Mouse (Mus musculus) olfactory bulb, adult 2 months (tissue): ENCODE results near the gene Slx4.

Experiments used
- CTCF ChIP-seq: fragments of 200-500 bp; IDR thresholded peaks from 2 replicates; pipeline ENCODE4 v1.5.1; 2012; ENCODE audit warnings: low read depth, mild to moderate bottlenecking, low read length, moderate library complexity; ENCODE audit not compliant: insufficient read depth
- POLR2A ChIP-seq: fragments of 200-500 bp; IDR thresholded peaks from 2 replicates; pipeline ENCODE4 v1.6.1; 2012; ENCODE audit warnings: mild to moderate bottlenecking, low read depth, low read length, moderate library complexity; ENCODE audit not compliant: insufficient read depth

DNA sequence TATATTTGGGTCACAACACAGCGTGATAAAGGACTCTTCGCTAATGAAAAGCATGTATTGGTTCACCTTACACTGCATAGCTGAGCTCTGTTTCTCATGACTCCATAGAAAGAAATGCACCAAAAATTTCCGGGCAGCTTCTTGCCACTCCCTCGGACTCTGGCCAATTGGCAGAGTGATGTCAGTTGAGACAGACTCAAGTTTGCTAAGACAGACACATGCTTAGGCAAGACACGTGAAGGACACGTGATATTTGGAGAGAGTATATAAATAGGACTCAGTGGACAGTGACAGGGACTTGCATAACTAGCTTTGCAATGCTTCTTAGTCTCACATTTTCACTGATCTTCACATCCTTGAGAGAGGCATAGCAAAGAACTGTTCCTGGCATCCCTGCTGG is 47.2 kb downstream of the Slx4 start:
- TF ChIP-seq POLR2A (no peak), CTCF (no peak)
